Mouse (Mus musculus) limb, embryonic 10.5 days (tissue): ENCODE data around the gene Rala. TPM values are rescaled to one million over a fixed set of nuclear protein-coding genes. Genes with fewer than 3 reads are reported as not detected.

Experiments used
- polyA plus RNA-seq: library from polyadenylated mRNA; unstranded; fragments of >200 nt; fragmentation: Nextera tagmentation; extraction: Ambion mirVana; gene quantifications from 2 replicates; pipeline ENCODE4 v1.2.1, GENCODE M21; 2016

Rala gene
- polyA plus RNA-seq, 1 experiment from 2014 or later: 108 TPM

Other genes with a start within 250 kb of the Rala start
- 52.7 and 54.3 TPM in 2 replicates for gene Mplkip, start 249.0 kb downstream of the Rala start, polyA plus RNA-seq
- 2.3 and 3.6 TPM in 2 replicates for gene Sugct, start 248.7 kb downstream of the Rala start, polyA plus RNA-seq
- gene Cdk13, start 139.1 kb downstream of the Rala start, polyA plus RNA-seq: 14.4 and 15.5 TPM in 2 replicates
- gene Yae1d1, start 49.1 kb upstream of the Rala start, polyA plus RNA-seq: 87.6 and 89.9 TPM in 2 replicates